Mouse (Mus musculus): ENCODE data around the gene Bmp10.

DNA sequence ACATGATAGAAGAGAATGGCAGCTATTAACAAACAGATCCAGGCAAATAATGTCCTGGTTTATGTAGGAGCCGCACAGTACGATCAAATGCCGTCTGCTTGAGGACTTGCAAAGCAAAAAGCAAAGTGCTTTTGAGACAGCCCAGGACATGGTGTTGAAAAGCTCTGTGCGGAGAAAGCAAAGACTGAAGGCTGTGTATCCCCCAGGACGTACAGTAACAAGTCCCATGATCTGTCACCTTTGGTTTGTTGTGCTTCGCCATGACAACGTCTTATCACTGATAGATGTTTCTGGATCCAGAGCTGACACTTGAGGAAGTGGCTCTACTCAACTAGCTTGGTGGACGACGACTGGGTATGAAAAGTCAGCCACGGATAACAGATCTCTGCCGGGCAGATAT, 14.5 kb downstream of the Bmp10 start:
- TF ChIP-seq CTCF (IDR thresholded peaks at IDR 0.05; ENCODE audit: insufficient read depth, low read depth, low read length) (no peak), POLR2A (IDR thresholded peaks at IDR 0.05; ENCODE audit: insufficient read depth, low read depth, low read length) (no peak)
